Mouse (Mus musculus) right cerebral cortex, postnatal 14 days (tissue): Measurements from ENCODE around the gene Zfp467.

Source experiments
- DNase-seq: peaks from one replicate; pipeline ENCODE4 v3.0.0; 2022

The Zfp467 gene

DNA sequence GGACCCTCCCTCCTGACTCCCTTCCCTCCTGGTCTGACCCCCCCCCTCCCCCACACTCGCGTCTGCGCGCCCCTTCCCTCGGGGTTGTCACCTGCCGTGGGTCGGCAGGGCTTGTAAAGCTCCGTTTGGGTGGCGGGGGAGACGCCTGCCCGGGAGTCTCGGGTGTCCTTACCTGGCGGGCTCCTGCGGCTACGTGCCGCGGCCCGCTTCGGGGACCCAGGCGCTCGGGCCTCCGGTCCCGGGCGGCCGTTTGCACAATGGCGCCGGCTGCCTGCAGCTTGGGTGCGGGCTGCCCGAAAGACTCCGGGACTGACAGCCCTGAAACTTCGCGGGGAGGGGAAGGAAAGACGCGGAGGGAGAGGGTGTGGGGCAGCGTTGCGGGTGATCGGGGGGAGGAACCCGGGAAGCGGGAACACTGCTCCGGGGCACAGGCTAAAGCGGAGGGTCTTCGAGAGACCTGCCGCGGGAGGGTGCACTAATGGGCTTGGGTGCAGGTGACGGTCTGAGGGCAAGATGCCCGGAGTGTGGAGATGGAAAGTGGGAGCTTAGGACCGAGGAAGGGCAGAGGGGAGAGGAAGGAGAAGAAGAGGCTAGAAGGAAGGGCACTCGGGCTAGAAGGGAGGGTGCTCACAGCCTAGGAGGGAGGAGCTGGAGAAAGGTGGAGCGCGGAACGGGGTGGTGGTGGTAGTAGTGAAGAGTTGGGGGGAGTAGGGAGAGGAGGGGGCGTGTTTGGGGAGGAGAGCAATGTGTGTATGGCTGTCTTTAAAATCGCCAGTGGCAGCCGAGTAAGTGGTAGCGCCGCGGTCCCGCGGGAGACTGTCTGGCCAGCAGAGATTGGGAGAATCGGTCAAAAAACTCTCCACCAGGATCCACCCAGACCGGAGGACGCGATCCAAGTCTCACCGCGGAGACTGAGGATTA is at the start of gene Zfp467:
Gene Zfp467 (minus strand): TSS at position 645 of the 921 bp plus-strand sequence.
- DNase-seq: peak; percentile 51

DNA sequence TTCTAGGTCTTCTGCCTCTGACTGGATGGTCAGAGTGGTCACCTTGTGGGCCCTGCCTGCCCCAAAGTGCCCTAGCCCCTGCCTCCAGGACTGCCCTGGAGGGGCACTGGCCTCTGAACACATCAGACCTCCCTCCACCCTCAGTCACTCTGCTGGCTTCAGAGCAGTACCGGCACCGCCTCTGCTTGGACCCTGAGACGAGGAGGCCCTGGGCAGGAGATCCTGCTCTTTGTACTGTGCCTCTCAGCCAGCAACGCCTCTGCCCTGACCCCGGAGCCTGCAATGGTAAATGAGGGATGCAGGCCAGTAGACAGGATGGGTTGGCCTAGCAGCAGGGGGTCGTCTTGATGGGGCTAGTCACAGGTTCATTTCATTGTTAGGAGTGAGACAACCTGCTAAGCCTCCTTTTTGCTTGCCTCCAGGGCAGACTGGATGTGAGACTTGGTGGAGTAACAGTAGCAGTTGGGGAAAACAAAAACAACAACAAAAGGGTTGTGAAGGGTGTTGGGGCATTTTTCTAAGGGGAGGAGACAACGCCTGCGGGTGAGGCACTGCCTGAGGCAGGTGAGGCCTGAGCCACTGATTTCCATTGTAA is 47.6 kb upstream of the Zfp467 start:
- no peak for DNase-seq

DNA sequence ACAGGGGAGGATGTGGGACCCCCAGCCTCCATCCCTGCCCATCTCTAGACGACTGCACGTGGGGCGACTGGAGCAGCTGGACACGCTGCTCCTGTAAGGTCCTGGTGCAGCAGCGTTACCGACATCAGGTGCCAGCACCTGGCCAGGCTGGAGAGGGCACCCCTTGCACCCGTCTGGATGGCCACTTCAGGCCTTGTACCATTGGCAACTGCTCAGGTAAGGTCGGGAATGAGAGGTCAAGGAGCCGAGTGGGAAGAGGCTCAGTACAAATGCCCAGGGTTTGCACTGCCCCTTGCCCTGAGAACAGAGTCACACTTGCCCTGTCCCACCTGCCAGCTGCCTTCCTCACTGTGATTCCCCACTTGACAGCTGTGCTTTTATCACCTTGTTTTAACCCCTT is 45.7 kb upstream of the Zfp467 start:
- peak; percentile 2 for DNase-seq

DNA sequence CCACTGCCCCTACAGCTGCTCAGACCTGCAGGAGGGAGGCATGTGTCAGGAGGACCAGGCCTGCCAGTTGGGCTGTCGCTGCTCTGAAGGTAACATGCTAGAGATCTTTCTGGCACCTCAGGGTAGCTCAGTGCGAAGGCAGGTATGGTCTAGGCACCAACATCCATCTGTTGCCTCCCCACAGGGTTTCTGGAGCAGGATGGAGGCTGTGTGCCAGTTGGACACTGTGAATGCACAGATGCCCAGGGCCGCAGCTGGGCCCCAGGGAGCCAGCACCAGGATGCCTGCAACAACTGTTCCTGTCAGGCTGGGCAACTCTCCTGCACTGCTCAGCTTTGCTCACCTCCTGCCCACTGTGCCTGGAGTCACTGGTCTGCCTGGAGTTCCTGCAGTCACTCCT is 44.1 kb upstream of the Zfp467 start:
- DNase-seq: peak; percentile 5

DNA sequence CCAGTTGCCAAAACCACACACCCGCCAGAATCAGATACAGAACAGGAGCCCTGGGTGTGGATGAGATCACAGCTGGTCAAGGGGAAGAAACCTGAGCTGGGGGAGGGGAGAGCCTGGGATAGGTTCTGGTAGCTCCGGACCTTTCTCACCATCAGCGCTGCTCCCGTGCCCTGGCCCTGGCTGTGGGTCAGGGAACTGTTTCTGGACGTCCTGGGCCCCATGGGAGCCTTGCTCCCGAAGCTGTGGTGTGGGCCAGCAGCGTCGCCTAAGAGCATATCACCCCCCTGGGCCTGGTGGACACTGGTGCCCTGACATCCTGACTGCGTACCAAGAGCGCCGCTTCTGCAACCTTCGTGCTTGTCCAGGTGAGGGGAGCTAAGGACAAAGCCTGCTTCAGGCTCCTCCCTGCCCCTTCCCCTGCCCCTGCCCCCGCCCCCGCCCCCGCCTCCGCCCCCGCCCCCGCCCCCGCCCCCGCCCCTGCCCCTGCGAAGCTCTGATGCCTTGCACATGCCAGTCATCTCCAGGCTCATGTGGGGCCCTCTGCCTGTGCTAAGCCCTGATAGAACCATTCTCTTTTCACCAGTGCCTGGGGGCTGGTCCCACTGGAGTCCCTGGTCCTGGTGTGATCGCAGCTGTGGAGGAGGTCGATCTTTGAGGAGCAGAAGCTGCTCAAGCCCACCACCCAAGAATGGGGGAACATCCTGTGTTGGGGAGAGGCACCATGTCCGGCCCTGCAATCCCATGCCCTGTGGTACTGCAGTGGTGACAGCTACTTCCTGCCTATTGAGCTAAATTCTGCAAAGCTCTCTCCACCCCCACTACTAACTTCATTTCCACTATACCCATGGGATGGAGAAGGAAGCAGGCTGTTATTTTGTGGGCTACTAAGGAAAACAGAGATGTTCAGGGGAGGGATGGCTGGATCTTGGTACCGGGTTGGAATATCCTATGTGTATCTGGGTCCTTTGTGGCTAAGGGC is 42.4 kb upstream of the Zfp467 start:
- no peak for DNase-seq

DNA sequence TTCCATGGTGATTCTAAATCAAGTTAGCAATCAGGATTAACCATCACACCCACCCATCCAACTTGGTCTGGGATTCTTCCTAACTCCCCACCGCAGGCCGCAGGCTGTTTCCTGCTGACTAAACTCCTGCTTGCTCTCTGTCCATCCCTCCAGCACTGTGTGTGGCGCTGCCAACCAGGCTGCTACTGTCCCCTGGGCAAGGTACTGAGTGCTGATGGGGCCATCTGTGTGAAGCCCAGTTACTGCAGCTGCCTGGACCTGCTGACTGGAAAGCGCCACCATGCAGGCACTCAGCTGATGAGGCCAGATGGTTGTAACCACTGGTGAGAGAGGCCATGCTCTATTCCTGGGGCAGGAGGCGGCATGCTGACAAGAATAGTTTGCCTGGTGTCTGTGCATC is 36.9 kb upstream of the Zfp467 start:
- DNase-seq: no peak

DNA sequence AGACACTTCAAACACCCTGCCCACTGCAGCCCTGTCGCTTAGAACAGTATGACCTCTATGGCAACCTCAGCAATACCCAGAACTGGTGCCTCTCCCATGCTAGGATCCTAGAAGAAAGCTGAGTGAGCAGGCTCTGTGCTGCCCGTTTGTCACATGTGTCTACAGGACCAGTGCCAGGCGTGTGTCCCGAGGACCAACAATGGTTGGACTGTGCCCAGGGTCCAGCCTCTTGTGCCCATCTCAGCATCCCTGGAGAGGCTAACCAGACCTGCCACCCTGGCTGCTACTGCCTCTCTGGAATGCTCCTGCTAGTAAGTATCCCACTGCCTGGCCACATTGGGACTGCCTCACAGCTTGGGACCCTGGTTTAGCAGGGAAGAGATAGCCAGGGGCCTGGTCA is 32.8 kb upstream of the Zfp467 start:
- no peak for DNase-seq

DNA sequence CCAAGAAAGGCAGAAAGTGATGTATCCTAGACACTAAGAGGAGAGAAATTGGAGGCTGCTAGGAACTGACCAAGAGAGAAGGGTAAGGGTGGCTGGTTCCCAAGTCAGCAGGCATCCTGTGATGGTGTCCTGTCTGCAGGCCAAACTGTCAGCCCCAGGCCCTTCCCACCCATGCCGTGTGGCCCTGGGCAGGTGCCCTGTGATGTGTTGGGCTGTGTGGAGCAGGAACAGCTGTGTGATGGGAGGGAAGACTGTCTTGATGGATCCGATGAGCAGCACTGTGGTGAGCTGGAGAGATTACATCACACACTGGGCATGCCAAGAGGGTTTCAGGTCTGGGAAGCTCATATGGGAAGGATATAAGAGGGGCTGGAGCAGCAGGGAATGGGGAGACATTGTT is 25.1 kb upstream of the Zfp467 start:
- DNase-seq: no peak

DNA sequence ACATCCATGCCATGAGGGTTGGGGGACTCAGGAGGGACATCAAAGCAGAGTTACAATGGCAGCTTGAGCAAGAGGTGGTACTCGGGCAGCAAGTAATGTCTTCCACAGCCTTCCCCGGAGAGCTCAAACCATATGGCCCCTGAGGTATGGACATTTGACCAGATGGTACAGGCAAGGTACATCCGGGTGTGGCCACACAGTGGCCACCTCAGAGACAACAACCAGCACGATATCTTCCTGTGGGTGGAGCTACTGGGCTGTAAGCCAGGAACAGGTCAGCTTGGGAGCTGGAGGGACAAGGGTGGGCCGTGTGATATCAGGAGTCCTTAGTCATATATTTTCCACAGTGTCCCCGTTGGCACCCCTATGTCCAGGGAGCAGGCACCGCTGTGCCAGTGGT is 21.9 kb upstream of the Zfp467 start:
- DNase-seq: no peak

DNA sequence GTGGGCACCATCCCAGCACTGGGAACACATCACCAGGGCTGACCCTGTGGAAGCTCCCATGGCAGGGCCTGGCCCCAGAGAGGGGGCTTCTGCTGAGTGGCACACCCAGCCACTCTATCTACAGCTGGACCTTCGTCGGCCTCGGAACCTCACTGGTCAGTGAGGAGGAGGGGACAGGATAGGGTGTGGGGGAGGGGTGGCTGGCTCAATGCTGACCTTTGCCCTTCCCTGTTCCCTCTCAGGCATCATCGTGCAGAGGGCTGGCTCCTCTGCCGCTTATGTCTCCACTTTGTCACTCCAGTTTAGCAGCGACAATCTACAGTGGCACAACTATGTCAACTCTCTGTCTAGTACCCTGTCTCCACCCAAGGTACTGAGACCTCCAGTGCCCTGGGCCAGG is 21.1 kb upstream of the Zfp467 start:
- DNase-seq: no peak

DNA sequence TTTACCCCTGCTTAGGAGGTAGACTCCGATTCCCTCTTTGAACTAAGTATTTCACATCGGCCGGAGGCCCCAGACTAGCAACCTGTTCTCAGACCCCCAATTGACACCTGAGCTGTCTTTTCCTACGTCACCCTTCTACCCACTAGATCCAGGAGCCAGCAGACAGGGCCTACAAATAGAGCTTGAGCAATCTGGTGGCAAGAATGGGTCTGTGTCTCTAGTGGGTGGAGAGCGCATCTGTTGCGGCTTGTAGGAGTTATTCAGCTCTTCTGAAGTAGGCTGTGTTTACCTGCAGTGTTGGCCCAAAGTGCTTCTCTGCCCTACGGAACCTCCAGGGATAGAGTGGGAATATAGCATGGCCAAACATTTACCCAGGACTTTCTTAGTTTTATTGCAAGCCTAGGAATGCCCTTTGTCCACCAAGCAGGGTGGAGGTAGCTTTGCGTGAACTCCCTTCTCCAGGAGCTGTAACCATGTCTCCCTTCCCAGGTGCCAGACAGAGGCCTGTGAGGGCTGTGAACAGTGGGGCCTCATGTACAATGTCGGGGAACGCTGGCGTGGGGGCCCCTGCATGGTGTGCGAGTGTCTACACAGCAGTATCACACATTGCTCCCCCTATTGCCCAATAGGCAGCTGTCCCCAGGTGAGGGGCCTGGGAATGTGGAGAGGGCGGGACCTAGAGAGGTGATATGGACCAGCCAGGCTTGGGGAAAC is 19.5 kb upstream of the Zfp467 start:
- no peak for DNase-seq

DNA sequence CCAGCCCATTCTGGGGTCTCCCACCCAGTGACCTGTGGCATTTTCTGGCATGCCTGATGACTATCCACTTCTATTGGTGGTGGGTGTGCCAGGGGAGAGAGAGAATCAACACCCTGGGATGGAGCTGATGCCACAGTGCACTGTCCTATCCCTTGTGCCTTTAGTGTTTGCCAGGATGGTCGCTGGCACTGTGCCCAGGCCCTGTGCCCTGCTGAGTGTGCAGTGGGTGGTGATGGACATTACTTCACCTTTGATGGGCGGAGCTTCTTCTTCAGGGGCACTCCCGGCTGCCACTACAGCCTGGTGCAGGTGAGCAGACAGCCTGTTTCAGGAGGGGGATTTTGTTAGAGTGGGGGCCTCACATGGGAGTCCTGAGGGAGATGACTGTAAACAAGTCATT is 7.1 kb upstream of the Zfp467 start:
- no peak for DNase-seq

DNA sequence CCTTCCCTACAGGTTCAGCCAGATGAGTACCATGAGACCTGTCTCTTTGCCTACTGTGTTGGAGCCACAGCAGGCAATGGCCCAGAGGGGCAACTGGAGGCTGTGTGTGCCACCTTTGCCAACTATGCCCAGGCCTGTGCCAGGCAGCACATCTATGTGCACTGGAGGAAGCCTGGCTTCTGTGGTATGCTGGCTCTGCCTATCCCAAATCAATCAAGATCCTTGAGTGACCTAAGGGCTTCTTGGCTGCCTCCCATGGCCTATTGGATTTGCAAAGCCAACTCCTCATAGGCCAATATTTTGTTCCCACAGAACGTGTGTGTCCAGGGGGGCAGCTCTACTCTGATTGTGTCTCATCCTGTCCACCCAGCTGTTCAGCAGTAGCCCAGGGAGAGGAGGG is 6.5 kb upstream of the Zfp467 start:
- DNase-seq: no peak

DNA sequence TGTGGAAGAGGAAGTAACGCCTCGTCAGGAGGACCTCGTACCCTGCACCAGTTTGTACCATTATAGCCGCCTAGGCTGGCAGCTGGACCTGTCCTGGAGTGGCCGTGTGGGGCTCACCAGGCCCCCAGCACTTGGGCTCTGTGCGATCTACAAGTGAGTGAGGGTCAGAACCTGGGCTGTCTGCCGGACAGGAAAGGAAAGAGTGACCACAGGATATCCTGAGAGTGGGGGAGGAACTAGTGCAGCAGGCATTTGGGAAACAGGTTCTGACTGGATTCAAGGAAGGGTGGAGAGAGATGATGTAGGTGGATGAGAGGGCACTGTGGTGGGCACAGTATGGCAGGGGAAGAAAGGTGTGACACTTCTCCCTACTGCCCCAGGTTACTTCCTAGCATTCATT is 2.9 kb upstream of the Zfp467 start:
- no peak for DNase-seq

DNA sequence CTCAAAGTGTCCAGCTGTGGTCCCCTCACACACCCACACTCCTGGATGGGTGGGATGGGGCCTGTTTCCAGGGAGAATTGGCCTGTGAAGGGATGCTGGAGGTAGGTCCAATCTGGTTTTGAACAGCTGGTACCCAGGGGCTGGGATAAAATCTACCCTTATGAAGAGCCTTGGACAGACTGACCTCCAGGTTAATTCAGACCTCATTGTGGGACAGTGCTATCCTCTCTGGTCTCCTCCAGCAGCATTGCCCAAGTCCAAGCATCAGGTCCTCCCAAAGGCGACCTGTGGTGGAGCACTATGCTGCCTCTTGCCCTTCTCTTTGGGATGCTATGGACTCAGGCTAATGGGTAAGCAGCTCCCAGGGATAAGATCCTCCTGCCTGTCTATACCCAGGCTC is 2.3 kb upstream of the Zfp467 start, which contains the start of gene Sspo:
Gene Sspo (plus strand): TSS at position 301 of the 400 bp plus-strand sequence.
- no peak for DNase-seq

DNA sequence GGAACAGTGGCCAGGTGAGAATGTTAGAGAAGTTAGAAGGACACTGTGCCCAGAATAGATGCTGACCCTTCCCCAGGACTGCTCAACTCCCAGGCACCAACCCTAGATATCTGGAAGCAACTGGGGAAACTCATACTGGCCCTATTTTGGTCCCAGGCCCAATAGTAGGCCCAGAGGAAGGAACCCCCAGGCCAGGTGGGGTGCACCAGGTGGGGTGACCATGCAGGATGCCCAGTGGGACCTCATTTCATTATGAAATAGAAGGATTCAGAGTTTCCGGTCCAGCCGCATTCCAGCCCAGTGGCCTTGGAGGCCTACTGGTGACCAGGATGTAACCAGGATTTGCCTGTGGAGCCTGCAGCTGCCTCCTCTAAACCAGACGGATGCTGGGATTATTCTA is 1.3 kb upstream of the Zfp467 start:
- DNase-seq: no peak

DNA sequence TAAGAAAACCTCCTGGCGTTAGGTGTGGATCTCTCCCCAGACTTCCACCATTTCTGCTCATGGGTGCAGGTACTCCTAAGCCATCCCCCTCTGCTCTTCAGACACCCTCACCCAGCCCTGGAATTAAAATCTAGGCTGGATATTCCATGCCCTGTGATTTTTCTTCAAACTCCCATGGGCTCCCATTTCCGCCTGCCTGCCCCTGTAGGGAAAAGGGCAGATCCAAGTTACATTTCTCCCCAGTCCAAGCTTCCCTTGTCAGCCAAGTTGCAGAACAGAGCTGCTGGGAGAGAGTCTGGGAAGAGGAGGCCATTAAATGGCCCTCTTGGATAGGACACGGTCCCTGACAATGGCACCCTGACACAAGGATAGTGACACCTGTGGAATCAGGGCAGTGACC is 631 bp upstream of the Zfp467 start:
- DNase-seq: no peak

DNA sequence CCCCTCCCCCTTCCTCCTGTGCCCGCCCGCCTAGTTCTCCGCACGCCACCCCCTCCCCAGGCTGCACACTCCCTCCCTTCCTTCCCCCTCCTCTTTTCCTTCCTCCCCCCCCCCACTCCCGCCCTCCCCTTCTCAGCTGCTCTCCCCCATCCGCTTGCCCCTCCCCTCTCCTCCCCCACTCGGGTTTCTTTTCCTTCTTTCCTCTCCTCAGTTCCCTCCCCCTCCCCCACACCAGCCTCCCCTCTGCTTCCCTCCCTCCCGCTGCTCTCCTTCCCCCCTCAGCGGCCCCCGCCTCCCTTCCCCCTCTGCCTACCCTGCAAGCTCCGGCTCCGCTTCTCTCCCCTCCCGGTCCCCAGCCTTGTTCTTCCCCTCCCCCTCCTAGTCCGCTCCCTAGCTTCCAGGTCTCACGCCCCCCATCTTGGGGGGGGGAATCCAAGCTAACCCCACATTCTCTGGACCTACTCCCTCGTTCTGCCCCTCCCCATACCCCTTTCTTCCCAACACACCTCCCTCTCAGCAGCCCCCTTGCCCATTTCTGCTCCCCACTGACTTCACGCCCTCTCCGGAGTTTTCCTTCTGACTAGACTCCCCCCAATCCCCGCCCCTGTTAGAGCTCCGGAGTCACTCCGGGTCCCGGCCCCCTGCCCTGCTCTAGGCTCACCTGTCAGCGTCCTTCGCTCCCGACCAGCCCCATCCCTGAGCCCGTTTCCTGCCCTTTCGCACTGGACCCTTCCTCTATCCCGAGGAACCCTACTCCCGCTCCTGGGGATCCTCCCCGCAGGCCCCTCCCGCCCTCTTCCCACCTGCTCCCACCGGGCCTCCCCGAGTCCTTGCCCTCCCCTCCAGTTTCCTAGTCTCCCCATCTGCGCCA is 1.1 kb downstream of the Zfp467 start:
- DNase-seq: peak; percentile 92

DNA sequence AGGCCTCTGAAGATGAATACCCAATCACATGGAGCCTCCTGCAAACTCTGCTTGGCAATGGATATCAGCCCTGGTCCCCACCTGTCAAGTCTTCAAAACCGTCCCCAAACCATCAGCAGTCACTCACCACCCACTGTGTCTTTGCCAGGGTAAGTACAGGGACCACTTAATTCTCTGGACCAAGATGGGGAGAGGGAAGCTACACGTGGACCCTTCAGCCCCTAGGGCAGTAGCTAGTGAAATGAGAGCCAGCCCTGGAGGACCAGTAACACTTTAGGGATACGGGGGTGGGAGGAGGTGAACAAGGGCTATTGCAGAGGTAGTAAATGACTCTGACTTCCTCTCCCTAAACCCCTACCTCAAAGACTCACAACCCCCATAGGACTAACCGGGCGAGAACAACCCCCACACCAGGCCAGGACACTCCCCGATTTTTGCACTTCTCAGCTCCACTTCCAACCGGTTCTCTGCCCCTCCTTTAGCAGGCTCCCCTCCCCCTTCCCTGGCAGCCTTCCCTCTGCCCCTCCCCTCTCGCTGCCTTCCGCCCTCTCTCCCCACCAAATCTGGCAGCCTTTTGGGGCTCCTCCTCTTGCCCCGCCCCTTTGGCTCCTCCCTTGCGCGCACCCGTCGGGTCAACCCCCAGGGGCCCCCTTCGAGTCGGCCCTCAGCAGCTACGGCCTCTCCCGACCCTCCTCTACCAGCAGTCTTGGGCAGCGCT is 1.9 kb downstream of the Zfp467 start:
- peak; percentile 88 for DNase-seq

DNA sequence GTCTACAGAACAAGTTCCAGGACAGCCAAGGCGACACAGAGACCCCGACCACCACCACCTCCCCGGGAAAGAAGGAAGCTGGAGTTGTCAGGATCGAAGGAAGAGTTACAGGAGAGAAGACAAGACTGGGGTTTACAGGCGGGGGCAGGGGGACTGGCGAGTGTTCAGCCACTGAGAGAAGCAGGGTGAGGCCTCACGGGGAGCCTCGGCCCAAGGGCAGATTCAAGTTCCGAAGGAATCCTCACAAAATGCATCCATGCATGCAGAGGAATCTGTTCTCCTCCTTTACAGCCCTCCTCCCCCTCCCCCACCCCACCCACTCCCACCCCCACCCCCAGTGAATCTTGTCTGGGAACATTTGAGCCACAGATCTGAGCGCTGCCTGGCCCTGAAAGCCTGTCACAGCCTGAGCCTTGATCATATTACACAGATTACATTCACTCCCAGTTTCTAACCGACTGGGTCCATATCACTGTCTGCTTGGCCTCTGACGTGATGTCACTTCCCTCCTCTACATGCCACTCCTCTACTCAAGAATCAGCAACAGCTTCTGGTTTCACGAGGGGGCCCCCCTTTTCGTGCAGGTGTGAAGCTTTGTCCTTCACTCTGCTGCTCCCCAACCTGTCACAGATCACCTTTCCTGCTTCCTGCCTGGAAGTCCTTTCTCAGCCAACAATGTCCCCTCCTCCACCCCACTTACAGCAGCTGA is 5.2 kb downstream of the Zfp467 start:
- DNase-seq: no peak
